Mouse (Mus musculus) granulocyte monocyte progenitor cell, adult 5-6 weeks (primary cell): ENCODE data around the gene 4930507D05Rik. TPM values are rescaled to one million over a fixed set of nuclear protein-coding genes. Genes with fewer than 3 reads are reported as not detected.
A peak's percentile ranks its signal among the peaks of the same experiment; 100 is the strongest.
"Not testable (repeated sequence)": the region's sequence is repeated elsewhere in the genome, so short reads cannot be mapped to it uniquely, and the experiment has no call there.

Source experiments
- ATAC-seq: replicated peaks from 2 replicates; pipeline ENCODE4 v1.8.0; 2016; ENCODE audit warnings: mild to moderate bottlenecking, moderate TSS enrichment, inconsistent platforms; ENCODE audit not compliant: poor library complexity, severe bottlenecking
- total RNA-seq, 2 experiments: library from RNA; stranded (forward) in 1 of 2; stranded (reverse) in 1 of 2; fragments of 200-712, 200-1000 nt in 1 of 2; fragments of >200 nt in 1 of 2; fragmentation: Nextera tagmentation in 1 of 2; gene quantifications; 2 replicates each; pipeline ENCODE4 v1.2.3; 2014 to 2017

Gene 4930507D05Rik
- total RNA-seq (2014; fragmentation: Nextera tagmentation), result 2.0 and 4.2 TPM in 2 replicates
- 0.31 and 0.34 TPM in 2 replicates for total RNA-seq (2017)

DNA sequence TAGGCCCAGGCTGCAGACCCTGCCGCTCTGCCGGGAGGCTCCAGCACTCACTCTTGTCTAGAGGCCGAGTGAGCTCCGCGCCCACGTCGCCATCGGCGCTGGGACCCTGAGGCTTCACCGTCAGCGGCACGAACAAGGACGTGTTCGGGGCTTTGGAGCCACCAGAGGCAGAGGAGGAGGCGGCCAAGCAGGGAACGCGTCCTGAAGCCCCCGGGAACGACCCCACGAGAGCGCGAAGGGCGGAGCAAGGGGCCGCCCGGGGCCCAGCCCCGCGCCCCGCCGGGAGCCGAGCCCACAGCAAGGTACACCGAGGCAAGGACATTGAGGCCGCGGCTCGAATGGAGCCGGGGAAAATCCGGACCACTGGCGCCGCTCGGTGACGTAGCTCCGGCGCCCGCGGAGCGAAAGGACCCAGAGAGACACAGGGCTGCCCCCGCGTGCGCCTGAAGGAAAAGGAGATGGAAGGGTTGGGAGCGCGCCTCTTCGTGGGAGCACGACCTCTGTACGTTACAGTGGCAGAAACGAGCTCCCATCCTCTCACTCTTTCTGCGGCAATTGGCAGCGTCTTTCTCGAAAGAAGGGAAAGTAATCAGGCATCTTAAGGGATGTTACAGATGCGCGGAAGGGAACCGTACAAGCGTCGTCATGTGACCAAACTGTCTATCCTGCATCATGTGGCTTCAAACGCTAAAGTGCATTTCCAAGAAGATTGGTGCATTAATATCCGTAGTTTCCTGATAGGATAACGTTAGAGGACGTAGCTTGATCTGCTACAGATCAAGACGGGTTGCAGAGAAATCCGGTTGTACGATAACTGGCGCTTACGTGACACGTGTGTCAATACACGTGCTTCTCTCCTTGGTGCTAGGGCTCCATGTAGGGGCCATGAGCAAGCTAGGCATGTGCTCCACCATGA lies at the start of gene 4930507D05Rik, which contains the start of gene Supv3l1:
Gene 4930507D05Rik, plus strand, starts transcription at position 126 of the 916 bp plus-strand sequence.
Gene Supv3l1, minus strand, starts transcription at position 375 of the 916 bp plus-strand sequence.
- peak; percentile 88 for ATAC-seq

DNA sequence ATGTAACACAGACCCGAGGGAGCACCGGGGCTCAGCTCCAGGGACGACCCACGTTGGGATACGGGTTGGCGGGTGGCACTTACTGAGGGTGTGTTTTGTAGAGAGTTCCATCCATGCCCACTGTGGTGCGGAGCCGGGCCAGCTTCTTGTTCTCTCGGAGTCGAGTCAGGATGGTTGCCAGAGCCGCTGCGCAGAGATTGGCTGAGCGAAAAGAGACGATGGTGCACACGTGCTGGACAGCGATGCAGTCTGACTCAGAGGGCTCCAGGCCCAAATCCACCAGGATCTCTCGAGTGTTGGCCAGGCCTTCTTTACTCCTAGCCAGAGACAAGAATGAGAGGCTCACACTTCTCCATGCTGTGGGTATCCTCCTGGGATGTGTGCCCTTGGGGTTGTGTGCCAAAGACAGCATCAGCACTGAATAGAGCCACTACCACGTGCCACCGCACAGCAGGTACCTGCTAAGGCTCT lies 47.6 kb upstream of the 4930507D05Rik start:
- ATAC-seq, result no peak

GRCm38 (mm10) chr10:62404901-62405300 lies 44.4 kb upstream of the 4930507D05Rik start:
- ATAC-seq, result no peak

GRCm38 (mm10) chr10:62410943-62411342 lies 38.3 kb upstream of the 4930507D05Rik start:
- peak; percentile 94 for ATAC-seq

- ATAC-seq, result no peak
Observed at GRCm38 (mm10) chr10:62411431-62412410, 37.6 kb upstream of the 4930507D05Rik start.

- no peak for ATAC-seq
Observed at GRCm38 (mm10) chr10:62412906-62413605, 36.2 kb upstream of the 4930507D05Rik start.

GRCm38 (mm10) chr10:62413606-62413982 lies 35.7 kb upstream of the 4930507D05Rik start:
- no peak for ATAC-seq

DNA sequence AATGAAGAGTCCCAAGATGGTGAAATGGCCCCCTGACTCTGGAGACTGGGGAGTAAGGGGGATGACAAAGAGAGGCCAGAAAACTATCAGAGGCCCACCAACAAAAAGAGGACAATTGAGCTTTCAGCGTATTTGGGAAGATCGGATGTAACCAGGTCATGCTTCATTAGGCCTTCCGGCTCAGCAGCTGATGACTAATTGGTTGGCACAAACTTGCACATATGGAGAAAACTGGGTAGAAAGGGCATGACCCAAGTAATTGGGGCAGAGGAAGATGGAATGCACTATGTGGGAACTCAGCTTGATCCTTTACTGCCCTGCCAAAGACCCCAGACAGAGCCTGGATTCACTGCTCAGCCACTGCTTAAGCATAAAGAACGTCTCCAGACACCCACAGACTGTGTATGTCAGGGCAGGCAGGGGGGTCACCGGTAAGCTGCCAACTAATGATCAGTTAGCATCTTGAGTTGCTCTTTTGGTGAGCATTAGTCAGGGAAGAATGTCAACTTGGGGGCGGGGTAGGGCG lies 30.4 kb upstream of the 4930507D05Rik start:
- ATAC-seq, result no peak

GRCm38 (mm10) chr10:62419422-62419821 lies 29.9 kb upstream of the 4930507D05Rik start:
- no peak for ATAC-seq

DNA sequence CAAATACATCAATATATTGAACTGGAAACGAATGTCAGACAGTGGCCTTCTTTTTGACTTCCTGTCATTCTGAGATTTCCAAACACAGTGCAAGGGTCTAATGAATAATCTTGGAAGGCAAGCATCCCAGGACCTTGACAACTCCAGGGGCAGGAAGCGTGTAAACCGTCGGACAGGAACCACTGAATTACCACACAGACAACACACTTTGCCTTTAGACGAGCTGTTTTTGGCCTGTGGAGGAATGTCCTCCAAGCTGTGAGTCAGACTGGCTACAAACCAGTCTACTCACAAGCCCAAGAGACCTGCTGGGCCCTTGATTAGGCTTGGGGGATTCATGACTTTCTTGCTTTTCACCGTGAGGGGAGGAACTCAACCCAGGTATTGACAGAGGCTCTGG lies 28.9 kb upstream of the 4930507D05Rik start:
- no peak for ATAC-seq

- no peak for ATAC-seq
Observed at GRCm38 (mm10) chr10:62421127-62421526, 28.2 kb upstream of the 4930507D05Rik start.

DNA sequence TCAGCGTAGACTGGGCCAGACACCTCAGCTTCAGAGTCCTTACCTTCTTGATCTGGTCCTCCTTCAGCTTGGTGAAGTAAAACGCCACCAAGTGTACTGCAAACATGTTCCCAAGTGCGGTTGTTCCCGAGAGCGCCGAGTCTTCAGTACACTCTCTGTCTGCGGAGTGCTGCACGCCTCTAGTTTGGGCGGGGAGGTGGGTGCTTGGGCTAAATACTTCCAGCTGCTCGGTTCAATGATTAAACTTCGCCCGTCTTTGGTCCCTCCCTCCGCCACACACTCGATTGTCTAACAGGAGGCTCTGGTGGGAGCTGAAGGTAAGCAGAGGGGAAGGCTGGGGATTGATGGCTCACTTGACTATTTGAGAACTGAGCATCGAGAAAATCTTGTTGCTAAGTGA lies 27.0 kb upstream of the 4930507D05Rik start, which contains the start of gene Hkdc1:
Gene Hkdc1, minus strand, starts transcription at position 237 of the 400 bp plus-strand sequence.
- no peak for ATAC-seq

DNA sequence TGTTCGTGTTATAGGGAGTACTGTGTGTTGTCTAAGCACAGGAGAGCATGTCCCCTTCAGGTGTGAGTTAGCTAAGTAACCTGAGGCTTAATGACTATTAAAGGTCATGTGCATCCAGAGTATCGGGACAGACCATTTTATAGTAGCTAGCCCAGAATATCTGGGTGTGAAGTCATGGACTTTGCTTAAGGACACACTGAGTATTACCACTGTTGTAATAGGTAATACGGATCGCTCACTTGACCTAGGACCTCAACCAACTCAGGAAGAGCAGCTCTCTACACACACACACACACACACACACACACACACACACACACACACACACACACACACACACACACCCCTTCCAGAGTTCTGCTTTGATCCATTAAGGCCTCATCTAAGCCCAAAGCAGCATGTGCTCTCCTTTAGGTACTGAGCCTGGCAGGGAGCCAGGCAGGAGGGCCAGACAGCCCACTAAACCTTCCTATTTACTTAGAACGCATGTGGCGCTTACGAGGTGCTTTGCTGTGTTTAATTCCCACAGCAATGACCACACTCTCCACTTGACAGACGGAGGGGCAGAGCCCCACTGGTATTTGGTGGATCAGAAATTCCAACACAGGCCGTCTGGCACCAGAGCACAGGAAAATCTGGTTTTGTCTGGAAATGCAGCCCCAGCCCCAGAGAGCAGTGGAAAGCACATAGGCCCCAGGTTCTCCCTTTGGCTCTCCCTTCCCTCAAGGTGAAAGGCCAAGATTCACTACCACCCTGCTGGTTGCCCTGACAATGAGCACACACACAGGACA lies 24.0 kb upstream of the 4930507D05Rik start:
- ATAC-seq, result no peak

- peak; percentile 82 for ATAC-seq
Observed at GRCm38 (mm10) chr10:62430427-62430826, 18.9 kb upstream of the 4930507D05Rik start.

- ATAC-seq, result 0 out of 2 replicates have a peak, but pooled peaks have one; percentile 6
Observed at GRCm38 (mm10) chr10:62450280-62450640, 971 bp downstream of the 4930507D05Rik start.

GRCm38 (mm10) chr10:62452001-62452400 lies 2.7 kb downstream of the 4930507D05Rik start:
- ATAC-seq, result not testable (repeated sequence)

GRCm38 (mm10) chr10:62461321-62461720 lies 12.0 kb downstream of the 4930507D05Rik start:
- no peak for ATAC-seq

- no peak for ATAC-seq
Observed at GRCm38 (mm10) chr10:62469736-62470135, 20.4 kb downstream of the 4930507D05Rik start.

DNA sequence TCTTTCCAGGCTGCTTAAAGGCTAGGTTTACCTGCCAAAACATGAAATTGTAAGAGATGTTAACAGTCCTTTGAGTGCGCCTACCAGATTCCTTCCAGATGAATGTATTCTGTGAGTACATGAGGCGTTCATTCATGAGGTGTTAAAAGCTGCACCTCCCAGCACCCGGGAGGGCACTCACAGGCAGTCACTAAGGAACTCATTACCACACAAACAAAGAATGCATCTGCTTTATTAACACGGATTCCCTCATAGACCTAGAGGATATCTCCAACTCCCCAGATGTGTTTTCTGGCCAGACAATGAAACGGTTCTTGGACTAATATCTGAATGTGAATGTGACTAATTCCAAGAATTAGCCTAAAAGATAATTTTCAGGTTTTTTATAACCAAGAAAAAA lies 21.8 kb downstream of the 4930507D05Rik start:
- no peak for ATAC-seq
